Mouse (Mus musculus): ENCODE results near the gene Rgs10. TPM values are rescaled to one million over a fixed set of nuclear protein-coding genes. Genes with fewer than 3 reads are reported as not detected.

Rgs10 gene
- total and polyA plus RNA-seq, 3 experiments: 5.4 to 7.4 (median 6.5) TPM

DNA sequence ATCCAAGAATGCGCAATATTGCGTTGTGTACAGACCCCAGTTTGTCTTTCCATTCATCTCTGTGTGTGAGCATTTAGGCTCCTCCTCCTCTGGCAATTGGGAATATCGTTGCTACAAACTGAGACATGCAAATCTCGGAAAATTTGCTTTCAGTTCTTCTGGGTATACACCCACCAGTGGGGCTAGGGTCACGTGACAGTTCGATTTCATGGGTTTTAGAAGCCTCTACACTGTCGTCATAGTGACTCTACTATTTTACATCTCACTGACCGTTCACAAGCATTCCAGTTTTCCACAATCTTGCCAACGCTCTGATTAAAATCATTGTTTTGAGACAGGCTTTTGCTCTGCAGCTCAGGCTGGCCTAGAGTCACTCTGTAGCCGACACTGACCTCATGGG, 14.0 kb upstream of the Rgs10 start:
- in situ Hi-C loops (cut with MboI; ENCODE audit: low pct_ligation_motif_present, low pct_unique_long_range_greater_than_20kb, low sequenced_read_pairs) (no loop called here), dilution Hi-C loops (cut with MboI; ENCODE audit: extremely low pct_ligation_motif_present, extremely low pct_unique_long_range_greater_than_20kb, low sequenced_read_pairs) (no loop called here)
- Histone ChIP-seq H3K36me3 (replicated peaks in 1 of 2; ENCODE audit: control insufficient read depth in 1 of 2, insufficient read depth in 1 of 2, low read length in 1 of 2) (no peaks in the 10 kb centered on the region), H3K27ac (ENCODE audit: insufficient read depth, low read depth) (no peak overlapping the region), H3K9me3 (replicated peaks; ENCODE audit: low read length) (no peaks in the 10 kb centered on the region), H3K9ac (ENCODE audit: insufficient read depth, low read depth) (no peak overlapping the region), H3K4me2 (ENCODE audit: insufficient read depth, low read depth, poor library complexity, severe bottlenecking) (peak overlapping the region; percentile 57; the same call in 1 of the 2 replicates), H3K27me3 (replicated peaks) (no peaks in the 10 kb centered on the region), H3K79me2 (replicated peaks; ENCODE audit: control insufficient read depth, extremely low read depth, insufficient read depth, poor library complexity, severe bottlenecking) (no peaks in the 10 kb centered on the region), H3K4me3 (replicated peaks in 1 of 3; ENCODE audit: low read depth in 2 of 3, low read length in 2 of 3, poor library complexity in 1 of 3) (no peak overlapping the region), H3K4me1 (ENCODE audit: control insufficient read depth in 1 of 2, insufficient read depth in 2 of 2) (no peaks in the 10 kb centered on the region)
- no peak for DNase-seq (ENCODE audit: extremely low read depth)
- TF ChIP-seq NRF1 (IDR thresholded peaks at IDR 0.05; ENCODE audit: low read depth, low read length) (no peak), MAX (IDR thresholded peaks at IDR 0.05; ENCODE audit: low read length) (no peak), POLR2A (IDR thresholded peaks at IDR 0.05; ENCODE audit: low read depth, low read length) (no peak), USF2 (conservative IDR thresholded peaks at IDR 0.05; ENCODE audit: low read depth, low read length) (peak; percentile 43; the same call in 1 of the 2 replicates), CHD1 (IDR thresholded peaks at IDR 0.05; ENCODE audit: low read depth, low read length) (no peak), E2F4 (IDR thresholded peaks at IDR 0.05; ENCODE audit: insufficient replicate concordance, low read depth, low read length) (no peak), ZKSCAN1 (IDR thresholded peaks at IDR 0.05; ENCODE audit: borderline replicate concordance, low read depth, low read length) (no peak), UBTF (IDR thresholded peaks at IDR 0.05; ENCODE audit: low read depth, low read length) (no peak), USF1 (IDR thresholded peaks at IDR 0.05; ENCODE audit: low read depth, low read length) (peak; percentile 54)

- Histone ChIP-seq H3K27ac (ENCODE audit: insufficient read depth, low read depth) (no peak overlapping the region), H3K4me3 (replicated peaks in 1 of 3; ENCODE audit: low read depth in 2 of 3, low read length in 2 of 3, poor library complexity in 1 of 3) (no peak overlapping the region), H3K9ac (ENCODE audit: insufficient read depth, low read depth) (no peak overlapping the region), H3K4me2 (ENCODE audit: insufficient read depth, low read depth, poor library complexity, severe bottlenecking) (no peak overlapping the region), H3K36me3 (replicated peaks in 1 of 2; ENCODE audit: control insufficient read depth in 1 of 2, insufficient read depth in 1 of 2, low read length in 1 of 2) (no peaks in the 10 kb centered on the region), H3K27me3 (replicated peaks) (peaks cover 33% of the 10 kb centered on the region), H3K4me1 (ENCODE audit: control insufficient read depth in 1 of 2, insufficient read depth in 2 of 2) (peaks cover 0 to 7% of the 10 kb centered on the region in 2 experiments; a peak in 2 of 4 replicates), H3K9me3 (replicated peaks; ENCODE audit: low read length) (no peaks in the 10 kb centered on the region), H3K79me2 (replicated peaks; ENCODE audit: control insufficient read depth, extremely low read depth, insufficient read depth, poor library complexity, severe bottlenecking) (no peaks in the 10 kb centered on the region)
- no peak for DNase-seq (ENCODE audit: extremely low read depth)
- in situ Hi-C loops (cut with MboI; ENCODE audit: low pct_ligation_motif_present, low pct_unique_long_range_greater_than_20kb, low sequenced_read_pairs) (no loop called here), dilution Hi-C loops (cut with MboI; ENCODE audit: extremely low pct_ligation_motif_present, extremely low pct_unique_long_range_greater_than_20kb, low sequenced_read_pairs) (no loop called here)
- no peak for TF ChIP-seq TBP (conservative IDR thresholded peaks at IDR 0.05; ENCODE audit: low read depth, low read length)
- TF ChIP-seq TCF12 (IDR thresholded peaks at IDR 0.05; ENCODE audit: low read depth, low read length): no peak
- no peak for TF ChIP-seq E2F4 (IDR thresholded peaks at IDR 0.05; ENCODE audit: insufficient replicate concordance, low read depth, low read length)
- TF ChIP-seq JUND (conservative IDR thresholded peaks at IDR 0.05; ENCODE audit: low read depth, low read length): no peak
- no peak for TF ChIP-seq POLR2AphosphoS2 (IDR thresholded peaks at IDR 0.05; ENCODE audit: low read depth, low read length)
- no peak for TF ChIP-seq HCFC1 (IDR thresholded peaks at IDR 0.05; ENCODE audit: low read depth, low read length)
- TF ChIP-seq ZNF384 (IDR thresholded peaks at IDR 0.05; ENCODE audit: low read depth, low read length): no peak
Observed at GRCm38 (mm10) chr7:128422491-128422890, 3.9 kb upstream of the Rgs10 start.

Measured in CH12.LX (cell line).